Mouse (Mus musculus) forelimb bud, embryonic 11.5 days (tissue): Measurements from ENCODE around the gene Apom.

Experiments
- DNase-seq: peaks from one replicate; pipeline ENCODE4 v3.0.0-alpha.2; 2012; ENCODE audit warnings: low read depth, low spot score

Gene Apom

GRCm38 (mm10) chr17:35097164-35097655 lies 34.6 kb downstream of the Apom start:
- DNase-seq, result no peak

GRCm38 (mm10) chr17:35096597-35096996 lies 35.3 kb downstream of the Apom start:
- no peak for DNase-seq

- DNase-seq, result no peak
Observed at GRCm38 (mm10) chr17:35094475-35095365, 37.1 kb downstream of the Apom start.

GRCm38 (mm10) chr17:35092403-35093198 lies 39.2 kb downstream of the Apom start:
- no peak for DNase-seq

GRCm38 (mm10) chr17:35090166-35090932 lies 41.5 kb downstream of the Apom start:
- no peak for DNase-seq

- peak; percentile 91 for DNase-seq
Observed at GRCm38 (mm10) chr17:35088825-35089644, 42.8 kb downstream of the Apom start, which contains the start of gene Abhd16a. Gene Abhd16a, plus strand, starts transcription at chr17:35089263.

- no peak for DNase-seq
Observed at GRCm38 (mm10) chr17:35088151-35088550, 43.7 kb downstream of the Apom start.

- no peak for DNase-seq
Observed at GRCm38 (mm10) chr17:35085208-35085865, 46.5 kb downstream of the Apom start, which contains the start of gene Ly6g6f. Gene Ly6g6f, minus strand, starts transcription at chr17:35085610.

- DNase-seq, result no peak
Observed at GRCm38 (mm10) chr17:35083929-35084497, 47.8 kb downstream of the Apom start.

GRCm38 (mm10) chr17:35082841-35083576 lies 48.8 kb downstream of the Apom start:
- DNase-seq, result no peak

GRCm38 (mm10) chr17:35080710-35081109 lies 51.1 kb downstream of the Apom start:
- DNase-seq, result no peak

GRCm38 (mm10) chr17:35080248-35080647 lies 51.6 kb downstream of the Apom start:
- no peak for DNase-seq

- no peak for DNase-seq
Observed at GRCm38 (mm10) chr17:35079778-35080177, 52.1 kb downstream of the Apom start.
